Mouse (Mus musculus) Muller cell, postnatal 12 days (primary cell): ENCODE data around the gene Gm28035.

Experiments
- DNase-seq: peaks from one replicate; pipeline ENCODE4 v3.0.0-alpha.2; 2015; ENCODE audit errors: inconsistent ontology term

The Gm28035 gene

DNA sequence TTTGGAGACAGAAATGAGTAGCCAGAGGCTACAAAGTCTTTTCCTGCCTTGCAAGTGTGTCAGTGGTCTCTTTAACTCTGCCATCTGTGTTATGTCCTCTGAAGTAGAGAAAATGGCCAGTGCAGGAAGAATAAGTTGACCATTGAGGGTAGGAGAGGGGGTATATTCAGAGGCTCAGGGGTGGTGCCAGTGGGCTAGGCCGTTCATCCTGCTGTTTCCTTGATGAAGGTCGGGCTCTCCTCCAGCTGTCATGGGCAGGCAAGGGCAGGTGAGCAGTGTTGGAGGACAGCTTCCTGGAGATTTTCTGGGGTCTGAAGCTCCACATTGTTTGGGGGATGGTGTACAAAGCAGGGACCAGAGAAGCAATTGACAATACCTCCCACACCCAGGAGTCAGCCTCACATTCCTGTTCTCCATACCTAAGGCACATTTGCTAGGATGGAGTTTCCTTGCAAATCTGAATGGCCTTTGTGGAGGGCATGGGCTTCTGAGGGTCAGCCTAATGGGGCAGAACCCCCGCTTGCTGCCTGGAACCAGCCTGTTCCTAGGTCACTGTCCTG, 1.4 kb upstream of the Gm28035 start:
- no peak for DNase-seq

DNA sequence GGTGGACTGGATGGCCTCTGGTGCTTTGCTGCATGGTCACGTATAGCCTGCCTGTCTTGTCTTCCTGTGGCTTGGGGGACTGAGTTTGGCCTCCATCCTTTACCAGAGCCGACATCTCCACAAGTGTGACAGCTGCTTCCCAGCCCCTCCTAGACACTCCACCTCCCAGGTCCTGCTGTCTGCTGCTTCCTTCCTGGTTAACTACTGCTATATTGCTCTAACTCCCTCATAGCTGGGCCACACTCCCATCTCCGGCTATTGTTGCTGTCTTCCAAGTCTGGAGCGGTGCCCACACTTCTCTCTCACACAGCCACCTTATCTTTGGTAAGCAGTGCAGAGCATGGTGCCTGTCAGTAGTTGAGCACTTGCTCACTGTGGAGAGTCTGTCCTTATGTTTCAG, 590 bp upstream of the Gm28035 start:
- DNase-seq = no peak

DNA sequence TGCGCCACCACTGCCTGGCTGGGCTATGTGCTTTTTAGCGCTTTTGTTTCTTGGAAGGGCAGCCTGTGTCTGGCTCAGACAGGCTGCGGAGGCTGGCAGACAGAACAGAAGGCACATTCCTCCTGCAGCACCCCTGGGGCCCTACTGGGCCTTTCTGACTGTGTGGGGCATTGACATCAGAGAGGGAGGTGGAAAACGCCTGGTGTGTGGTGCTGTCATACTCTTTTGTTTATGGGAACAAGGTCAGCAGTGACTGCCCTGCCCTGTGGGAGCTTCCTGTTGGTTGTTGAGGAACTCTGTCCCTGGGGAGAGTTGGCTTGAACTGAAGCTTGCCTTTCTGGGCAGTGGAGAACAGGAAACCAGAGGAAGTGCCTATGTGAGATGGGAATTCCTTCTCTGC, 2.1 kb downstream of the Gm28035 start:
- DNase-seq = peak; percentile 90

DNA sequence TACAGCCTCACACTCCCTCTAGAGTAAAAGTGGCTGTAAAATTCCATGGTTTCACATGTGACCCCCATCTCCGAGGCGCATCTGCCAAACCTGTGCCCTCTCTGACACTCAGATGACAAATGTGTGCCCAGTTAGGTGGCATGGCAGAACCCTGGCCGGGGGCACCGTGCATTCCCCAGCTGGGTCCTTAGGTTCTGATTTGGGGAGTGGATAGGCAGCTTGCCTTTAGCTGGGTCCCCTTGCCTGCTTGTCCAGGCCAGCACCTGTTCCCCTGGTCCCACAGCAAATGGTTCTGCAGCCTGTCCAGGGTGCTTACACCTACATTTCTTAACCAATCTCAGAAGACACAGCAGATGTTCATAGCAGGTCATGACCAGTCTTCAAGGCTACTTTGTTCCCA, 3.0 kb downstream of the Gm28035 start:
- no peak for DNase-seq

DNA sequence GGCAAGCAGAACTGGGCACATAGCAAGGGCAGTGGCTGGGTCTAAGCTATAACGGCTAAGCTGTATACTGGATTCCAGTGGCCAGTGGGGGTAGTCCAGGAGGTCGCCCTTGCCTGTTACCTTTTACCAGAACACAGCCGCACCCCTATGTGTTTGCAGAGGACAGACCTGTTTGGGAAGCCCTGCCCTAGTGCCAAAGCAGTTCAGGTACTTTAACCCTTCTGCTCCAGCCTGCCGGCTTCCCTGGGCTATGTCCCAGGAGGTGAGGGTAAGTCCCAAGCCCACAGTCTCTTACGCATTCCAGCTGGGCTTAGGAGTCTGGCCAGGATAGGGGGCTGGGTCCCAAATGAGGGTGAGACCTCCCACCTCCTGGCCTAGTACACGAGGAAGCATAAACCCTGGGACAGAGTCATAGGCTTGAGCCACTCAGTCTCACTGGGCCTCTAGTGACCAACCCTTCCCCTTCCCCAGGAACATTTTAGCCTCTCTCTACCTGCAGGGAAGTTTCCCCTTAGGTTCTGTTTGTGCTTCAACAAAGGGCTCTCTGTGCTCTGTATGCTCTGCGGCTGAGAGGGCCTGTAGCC, 4.3 kb downstream of the Gm28035 start:
- DNase-seq = no peak

- DNase-seq = no peak
These were observed 6.7 kb downstream of the Gm28035 start for GRCm38 (mm10) chr2:30247036-30247435.

- DNase-seq = no peak
These were observed 7.3 kb downstream of the Gm28035 start for GRCm38 (mm10) chr2:30247681-30248080.

GRCm38 (mm10) chr2:30249182-30249581, 8.8 kb downstream of the Gm28035 start:
- DNase-seq = no peak

DNA sequence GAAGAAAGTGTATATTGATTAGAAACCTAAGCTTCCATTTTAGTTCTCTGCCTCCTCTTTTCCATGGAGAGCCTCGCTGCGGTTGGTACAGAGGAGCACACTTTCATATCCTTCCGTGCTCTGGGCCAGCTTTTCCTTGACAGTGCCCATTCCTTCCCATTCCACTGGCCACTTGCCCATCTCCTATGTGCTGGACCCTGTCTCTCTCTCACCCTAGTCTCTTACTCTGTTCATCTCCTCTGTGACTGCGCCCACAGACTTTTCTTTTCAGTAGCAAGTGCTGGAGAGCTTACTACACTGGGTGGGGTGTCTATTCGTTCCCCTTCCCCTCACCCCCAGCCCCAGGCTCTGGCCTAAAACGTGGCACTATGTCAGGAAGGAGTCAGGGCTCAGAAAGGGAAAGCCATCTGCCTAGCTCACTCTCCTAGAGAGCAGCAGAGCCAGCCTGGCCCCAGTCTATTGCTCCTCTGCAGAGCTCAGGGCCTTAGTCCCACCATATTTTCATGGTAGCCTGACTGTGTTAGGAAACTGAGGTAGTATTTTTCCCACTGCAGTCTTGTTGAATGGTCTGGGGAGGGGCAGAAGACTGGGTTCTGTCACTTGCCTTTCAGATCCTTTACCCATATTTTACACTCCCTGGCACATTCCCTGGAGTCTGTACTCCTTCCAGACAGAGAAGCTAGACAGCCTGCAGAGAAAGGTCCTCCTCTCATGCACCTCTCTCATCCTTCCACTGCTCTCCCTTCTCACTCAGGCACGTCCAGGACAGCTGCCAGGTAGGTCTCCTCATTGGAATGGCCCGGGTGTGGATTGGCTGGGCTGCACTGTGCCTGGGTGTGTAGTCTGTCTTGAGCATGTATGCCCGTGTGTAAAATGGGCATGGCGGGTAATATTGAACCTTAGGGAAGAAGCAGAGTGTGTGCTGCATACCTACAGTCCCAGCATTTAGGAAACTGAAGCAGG, 10.1 kb downstream of the Gm28035 start:
- no peak for DNase-seq

- no peak for DNase-seq
These were observed 11.2 kb downstream of the Gm28035 start for GRCm38 (mm10) chr2:30251417-30252104.

DNA sequence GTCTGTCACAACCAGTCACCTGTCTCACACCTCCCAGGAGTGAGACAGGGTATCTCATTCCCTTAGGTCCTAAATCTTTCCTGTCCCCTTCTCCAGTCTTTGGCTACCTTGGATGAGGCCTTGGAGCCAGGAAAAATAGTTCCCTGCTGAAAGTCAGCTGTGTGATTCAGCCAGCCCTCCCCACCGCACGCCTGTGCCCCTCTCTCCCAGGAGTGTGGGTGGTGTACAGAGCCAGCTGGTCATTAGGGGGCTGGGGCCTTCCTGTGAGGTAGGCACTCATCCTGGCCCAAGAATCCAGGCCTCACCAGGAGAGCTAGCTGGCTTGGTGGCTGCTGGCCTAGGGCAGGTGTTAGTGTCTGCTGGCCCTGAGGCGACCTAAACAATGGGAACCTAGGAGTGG, 12.2 kb downstream of the Gm28035 start:
- no peak for DNase-seq

DNA sequence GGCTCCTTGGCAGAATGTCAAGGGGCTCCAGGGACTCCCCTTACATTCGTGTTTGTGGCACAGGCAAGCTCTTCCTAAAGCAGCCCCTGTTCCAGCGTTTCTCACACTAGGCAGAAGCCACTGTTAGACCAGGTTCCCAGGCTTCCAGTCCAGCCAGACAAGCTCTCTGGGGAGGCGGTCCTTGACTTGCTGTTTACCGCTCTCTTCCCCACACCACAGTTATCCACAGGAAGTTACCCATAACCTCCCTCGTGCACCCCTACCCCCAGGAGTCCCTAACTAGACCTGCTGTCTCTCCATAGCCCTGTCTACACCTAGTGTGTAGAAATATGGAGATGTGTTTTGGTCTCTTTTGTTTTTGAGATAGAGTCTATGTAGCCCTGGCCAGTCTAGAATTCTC, 13.4 kb downstream of the Gm28035 start:
- DNase-seq = no peak

GRCm38 (mm10) chr2:30255631-30256395, 15.4 kb downstream of the Gm28035 start:
- DNase-seq = no peak

DNA sequence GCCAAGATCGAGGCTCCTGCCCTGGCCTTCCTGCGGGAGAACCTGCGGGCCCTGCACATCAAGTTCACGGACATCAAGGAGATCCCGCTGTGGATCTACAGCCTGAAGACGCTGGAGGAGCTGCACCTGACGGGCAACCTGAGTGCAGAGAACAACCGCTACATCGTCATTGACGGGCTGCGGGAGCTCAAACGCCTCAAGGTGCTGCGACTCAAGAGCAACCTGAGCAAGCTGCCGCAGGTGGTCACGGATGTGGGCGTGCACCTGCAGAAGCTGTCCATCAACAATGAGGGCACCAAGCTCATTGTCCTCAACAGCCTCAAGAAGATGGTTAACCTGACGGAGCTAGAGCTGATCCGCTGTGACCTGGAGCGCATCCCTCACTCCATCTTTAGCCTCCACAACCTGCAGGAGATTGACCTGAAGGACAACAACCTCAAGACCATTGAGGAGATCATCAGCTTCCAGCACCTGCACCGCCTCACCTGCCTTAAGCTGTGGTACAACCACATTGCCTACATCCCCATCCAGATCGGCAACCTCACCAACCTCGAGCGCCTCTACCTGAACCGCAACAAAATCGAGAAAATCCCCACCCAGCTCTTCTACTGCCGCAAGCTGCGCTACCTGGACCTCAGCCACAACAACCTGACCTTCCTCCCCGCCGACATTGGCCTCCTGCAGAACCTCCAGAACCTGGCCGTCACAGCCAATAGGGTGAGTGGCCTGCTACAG, 16.4 kb downstream of the Gm28035 start:
- no peak for DNase-seq

GRCm38 (mm10) chr2:30257699-30258460, 17.5 kb downstream of the Gm28035 start:
- DNase-seq = no peak

DNA sequence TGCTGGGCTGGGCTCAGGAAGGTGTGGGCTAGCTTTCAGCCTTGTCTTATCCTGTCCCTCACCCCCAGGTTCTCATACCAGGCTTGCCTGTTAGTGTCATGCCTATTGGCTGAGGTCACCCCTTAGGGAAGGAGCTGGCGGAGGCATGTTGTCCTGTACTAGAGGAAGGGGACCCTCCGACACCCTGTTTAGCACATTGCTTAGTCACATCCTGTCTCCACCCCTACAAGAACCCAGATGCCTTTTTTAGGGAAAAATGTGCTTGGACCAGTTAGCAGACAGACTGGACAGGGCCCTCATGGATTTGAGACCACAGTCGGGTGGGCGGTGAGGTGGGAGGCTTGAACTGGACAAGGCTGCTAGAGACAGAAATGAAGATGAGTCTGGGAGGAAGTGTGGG, 18.2 kb downstream of the Gm28035 start:
- DNase-seq = peak; percentile 55

GRCm38 (mm10) chr2:30259131-30260064, 19.0 kb downstream of the Gm28035 start:
- DNase-seq = no peak

GRCm38 (mm10) chr2:30261064-30261736, 20.8 kb downstream of the Gm28035 start:
- no peak for DNase-seq
